Mouse (Mus musculus) urinary bladder, postnatal 36 days (tissue): ENCODE results near the gene Cldnd1.

Source experiments
- DNase-seq, 2 experiments: peaks; one replicate each; pipeline ENCODE4 v3.0.0; 2022; ENCODE audit warnings: low spot score in 2 of 2, mixed read lengths in 1 of 2

Gene Cldnd1

DNA sequence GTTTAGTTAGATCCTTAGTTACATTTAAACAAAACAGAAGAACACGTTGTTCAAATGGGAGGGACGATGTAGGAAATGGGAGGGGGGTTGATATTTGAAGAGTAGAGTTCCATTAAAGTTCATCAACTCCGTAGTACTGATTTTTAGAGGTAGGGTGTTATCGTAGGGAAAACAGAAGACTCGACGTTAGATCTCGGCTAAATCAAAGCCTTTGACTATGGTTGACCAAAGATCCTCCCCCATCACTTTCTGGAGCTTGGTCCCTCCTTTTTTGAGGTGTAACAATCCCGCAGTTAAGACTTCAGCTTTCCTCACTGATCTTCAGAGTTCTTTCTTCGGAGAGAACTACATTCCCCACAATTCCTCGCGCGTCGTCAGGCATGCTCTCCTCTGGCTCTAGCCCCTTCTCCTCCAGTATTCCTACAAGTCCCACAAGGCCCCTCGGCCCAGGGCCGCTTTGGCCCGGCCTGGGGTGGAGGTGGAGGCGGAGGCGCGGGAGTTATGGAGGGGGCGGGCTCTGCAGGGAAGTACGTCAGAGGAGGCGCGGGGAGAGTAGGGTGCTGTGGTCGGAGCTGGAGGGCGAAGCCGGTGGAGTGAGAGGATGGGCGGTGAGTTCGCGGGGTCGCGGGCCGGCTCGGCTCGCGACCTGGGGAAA is at the start of gene Cldnd1:
Gene Cldnd1, plus strand, starts transcription at position 434 of the 655 bp plus-strand sequence.
- DNase-seq: peak; percentile 91 to 95

DNA sequence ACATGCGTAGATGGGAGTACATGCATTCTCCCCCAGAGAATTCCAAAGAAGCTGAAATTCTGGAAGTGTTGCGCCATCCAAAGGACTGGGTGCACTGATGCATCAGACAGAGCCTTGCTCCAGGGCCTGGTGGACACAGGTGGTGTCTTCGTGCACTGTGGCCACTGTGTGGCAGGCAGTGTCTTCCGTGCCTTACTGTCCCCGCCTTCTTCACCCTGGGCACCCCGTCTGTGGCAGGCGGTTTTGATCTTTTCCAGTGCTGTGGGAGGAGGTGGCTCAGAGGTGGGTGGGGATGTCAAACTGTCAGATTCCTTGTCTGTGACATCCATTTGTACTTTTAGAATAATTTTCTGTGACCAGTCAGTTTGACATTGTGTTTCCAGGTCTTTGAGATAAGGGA is 49.0 kb upstream of the Cldnd1 start:
- DNase-seq: no peak

DNA sequence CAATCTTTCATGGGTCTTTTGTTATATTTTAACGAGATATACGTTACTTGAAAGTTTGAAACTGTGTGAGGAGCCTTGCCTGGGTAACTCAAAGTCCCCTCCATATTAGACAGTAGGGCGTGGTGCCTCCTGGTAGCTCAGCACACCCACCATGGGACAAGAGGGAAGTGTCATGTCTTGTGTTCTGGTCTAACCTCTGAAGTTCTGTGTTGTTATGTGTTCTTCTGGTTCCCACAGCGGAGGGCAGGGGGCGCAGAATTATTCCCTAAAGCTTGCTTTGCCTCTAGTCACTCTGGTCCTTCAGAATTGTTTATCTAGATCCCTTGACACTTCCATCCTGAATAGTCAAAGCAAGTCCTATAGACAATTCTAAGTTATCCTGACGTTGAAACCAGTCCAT is 45.7 kb upstream of the Cldnd1 start:
- no peak for DNase-seq

DNA sequence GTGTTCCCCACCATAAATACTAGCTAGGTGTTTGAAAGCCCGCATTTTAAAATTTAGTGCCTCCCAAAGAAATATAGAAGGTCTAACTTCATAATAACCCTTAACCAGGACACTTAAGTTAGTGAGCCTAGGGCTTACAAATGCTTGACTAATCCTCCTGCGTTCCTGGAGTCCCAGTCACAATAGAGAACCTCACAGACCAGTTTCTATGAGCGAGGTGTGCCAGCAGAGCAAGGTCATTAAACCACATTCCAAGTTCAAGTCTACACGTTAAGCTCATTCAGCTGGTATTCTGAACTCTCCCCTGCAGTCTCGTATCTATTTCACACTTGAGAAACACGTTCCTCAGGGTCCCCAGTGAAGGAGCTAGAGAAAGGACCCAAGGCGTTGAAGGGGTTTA is 44.8 kb upstream of the Cldnd1 start:
- DNase-seq: peak; percentile 14 to 20

DNA sequence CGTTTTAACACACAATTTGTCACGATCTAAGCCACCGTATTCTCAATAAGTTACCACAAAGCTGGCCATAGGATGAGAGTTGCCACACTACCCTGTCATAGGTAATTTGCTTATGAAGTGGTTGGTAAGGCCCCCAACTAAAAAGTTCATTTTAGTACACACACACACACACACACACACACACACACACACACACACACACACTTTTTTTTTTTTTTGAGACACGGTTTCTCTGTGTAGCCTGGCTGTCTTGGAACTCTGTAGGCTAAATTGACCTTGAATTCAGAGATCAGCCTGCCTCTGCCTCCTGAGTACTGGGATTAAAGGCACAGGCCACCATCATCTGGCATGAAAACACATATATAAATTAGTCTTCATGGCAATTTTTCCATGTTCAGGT is 43.8 kb upstream of the Cldnd1 start:
- DNase-seq: no peak

DNA sequence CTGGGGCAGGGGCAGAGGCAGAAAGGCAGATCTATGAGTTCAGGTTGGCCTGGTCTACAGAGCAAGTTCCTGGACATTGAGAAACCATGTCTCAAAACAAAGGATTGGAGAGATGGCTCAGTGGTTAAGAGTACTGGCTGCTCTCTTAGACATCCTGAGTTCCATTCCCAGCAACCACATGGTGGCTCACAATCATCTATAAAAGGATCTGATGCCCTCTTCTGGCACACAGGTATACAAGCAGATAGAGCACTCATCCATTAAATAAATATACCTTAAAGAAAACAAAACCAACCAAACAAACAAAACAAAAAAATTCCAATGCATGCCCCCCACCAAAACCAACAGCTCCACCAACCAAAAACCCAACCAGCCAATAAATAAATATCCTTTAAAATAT is 43.2 kb upstream of the Cldnd1 start:
- no peak for DNase-seq

DNA sequence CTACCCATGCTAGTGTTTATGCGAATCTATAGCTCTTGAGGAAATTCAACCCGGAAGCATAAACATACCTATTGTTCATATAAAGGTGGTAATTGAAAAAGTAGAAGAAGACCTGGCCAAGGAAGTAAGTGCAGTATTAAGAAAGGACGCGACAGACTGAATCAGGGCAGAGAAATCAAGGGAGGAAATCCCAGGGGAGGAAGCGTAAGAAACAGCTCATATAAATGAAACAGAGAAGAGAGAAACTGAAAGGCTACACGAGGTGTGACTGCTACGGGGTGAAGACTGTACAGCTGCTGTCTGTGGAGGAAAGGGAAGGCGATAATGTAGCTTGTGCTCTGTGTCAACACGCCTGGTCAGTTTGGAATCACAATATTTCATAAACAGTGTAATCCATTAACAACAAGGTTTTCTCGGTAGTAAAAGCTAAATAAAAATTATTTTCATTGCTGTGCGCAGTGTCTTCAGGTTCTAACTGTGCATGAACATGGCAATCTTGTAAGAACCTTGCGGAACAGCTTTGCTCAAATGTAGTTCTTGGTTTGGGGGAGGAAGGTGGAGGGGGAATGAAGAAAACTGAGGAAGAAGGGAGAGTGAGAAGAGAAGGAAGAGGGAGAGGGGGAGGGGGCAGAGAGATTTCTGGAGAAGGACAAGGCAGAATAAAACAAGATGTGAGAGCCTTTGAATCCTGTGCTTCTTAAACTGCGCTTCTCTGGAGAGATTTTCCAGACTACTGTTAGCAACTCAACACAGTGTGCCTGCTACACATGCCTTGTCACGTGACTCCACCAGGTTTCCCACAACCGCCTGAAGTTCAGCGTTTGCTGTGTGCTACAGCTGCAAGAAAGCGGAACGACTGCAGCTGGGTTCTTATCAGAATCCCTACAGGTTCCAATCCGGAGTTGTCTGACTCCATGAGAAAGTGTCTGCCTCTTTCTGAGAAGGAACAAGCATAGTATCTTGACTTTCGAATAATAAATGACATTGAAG is 41.9 kb upstream of the Cldnd1 start:
- DNase-seq: no peak

DNA sequence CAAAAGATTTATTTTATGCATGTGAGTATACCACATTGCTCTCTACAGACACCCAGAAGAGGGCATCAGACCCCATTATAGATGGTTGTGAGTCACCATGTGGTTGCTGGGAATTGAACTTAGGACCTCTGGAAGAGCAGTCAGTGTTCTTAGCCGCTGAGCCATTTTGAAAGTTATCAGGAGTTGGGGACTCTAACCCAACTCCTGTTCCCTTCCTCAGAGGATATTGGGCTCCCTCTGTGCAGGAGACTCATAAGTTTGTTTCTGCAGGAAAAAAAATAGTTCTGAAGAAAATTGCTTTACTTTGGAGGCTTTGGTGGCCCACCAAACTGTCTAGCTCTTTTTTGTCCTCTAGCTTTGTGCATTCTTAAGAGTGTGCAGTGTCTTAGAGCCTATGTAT is 39.2 kb upstream of the Cldnd1 start:
- no peak for DNase-seq

DNA sequence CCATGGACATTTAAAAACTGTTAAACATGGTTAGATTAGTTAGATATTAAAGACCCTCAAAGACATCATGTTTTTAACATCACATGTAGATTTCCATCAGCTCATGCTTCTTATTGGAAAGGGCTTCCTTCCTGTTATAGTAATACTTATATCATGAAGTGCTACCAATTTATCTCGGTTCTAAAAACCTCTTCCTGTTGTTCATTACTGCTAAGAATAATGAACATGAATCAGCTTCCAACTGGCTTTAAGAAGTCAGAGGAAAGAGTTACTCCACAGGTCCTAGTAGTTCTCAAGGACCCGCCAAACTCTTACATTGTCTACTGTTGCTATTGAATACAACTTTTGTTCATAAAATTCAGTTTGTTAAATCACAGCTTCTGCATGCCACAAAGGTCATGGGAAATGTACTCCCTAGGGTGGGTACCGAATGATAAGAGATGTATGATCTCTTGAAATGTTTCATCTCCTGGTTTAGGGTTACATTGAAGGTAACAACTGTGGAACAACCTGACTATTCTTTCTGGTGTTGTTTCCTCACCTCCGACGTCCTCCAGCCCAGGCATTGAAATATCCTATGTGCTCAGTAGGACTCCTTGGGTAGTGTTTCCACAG is 38.0 kb upstream of the Cldnd1 start:
- DNase-seq: no peak

DNA sequence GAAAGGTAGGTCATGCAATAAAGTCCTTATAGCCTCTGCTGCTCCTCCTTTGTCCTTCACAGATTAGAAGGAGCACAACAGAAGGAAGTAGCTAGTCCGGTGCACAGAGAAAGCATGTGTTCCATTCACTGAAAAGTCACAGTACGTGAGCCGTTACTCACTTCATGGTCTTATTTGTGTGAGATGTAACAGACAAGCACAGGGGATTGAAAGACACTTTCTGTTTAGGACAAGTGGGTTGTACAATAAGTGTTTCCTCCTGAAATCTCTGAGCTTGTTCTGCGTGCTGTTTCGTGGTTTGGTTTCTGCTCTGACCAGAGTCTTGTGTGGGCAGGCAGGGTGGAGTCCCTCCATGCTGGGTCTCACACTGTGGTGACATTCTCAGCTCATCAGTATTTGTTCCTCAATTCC is 37.4 kb upstream of the Cldnd1 start:
- no peak for DNase-seq

DNA sequence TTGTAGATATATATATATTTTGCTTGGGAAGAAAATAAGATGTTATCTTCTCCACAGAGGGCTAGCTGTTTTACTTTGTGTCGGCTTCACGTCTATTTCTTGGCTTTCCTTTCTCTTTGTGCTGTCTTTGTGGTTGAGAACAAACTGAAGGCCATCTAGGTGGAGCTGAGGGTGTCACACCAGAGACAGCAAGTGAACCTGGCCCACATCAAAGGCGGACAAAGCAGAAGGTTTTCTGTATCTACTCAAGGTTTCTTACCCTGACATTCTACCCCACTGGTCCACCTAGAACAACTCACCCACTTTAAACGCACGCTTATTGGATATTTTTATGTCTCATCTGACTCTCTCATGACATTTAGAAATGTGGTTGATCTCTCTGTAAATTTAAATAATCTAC is 33.6 kb upstream of the Cldnd1 start:
- no peak for DNase-seq

DNA sequence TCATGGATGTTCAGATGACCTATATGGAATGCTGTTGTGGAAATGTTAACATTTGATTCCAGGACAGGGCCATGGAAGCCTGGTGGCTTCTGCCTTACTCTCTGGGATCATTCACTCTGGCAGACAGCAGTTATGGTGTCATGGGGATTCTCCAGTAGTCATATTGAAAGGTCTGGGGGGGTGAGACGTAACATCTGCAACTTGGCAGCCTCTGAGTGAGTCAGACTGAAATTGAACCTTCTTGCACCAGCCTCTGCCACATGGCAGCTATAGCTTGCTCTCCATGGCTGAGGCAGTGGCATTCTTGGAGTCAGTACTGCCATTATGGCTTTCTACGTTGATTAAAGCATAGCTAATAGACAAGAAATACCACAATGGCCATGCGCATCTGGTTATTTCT is 30.9 kb upstream of the Cldnd1 start:
- DNase-seq: no peak

DNA sequence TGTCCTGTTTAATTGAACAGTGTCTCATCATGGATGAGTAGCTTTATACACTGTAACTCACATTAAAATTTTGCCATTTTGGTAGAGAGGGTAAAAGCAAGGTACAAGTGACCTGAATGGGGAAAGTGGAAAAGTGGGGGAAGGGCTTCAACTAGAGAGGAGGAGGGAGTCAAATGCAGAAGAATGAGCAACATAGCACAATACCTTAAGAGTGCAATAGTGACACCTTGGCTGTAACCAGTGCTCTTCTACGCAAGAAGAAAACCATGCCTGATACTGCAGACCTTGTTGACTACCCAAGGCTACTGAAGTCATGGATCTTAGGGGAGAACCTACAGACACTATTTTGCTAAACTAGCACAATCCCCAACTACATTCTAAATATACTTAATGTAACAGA is 30.4 kb upstream of the Cldnd1 start:
- DNase-seq: no peak

DNA sequence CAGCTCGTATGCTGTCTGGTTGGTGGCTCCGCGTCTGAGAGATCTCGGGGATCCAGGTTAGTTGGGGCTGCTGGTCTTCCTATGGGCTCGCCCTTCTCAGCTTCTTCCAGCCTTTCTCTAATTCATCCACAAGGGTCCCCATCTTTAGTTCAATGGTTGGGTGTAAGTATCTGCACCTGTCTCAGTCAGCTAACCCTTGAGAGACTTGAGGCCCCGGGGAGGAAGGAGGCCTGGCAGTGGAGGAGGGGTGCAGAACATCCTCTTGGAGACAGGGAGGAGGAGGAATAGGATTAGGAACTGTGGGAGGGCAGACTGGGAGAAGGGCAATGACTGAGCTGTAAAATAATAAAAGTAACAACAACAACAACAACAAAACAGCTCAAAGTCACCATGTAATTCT is 27.5 kb upstream of the Cldnd1 start:
- no peak for DNase-seq

DNA sequence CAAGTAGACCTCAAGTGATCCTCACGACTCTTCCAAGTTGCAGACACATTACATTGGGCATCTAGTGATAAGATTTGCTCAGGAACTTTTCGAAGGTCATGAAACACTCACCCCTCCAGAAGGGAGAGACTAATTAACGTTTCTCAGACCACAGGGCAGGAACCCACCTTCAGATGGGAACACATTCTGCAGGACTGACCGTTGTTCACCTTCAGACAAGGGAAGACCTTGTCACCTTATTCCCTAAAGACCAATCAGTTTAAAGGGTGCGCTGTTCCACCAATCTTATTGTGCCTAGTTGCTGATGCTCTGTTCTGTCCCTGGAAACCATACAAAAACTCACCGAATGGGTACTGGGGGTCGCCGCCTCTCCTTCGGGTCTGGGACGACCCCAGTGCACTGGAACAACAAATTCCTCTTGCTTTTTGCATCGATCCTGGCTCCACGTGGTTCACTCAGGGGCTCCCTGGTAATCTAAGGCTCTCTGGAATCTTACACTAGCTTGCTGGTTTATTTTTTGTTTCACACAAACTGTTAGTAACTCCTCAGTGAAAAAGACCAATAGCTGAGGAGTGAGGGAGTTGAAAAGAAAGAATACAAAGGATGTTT is 26.8 kb upstream of the Cldnd1 start:
- no peak for DNase-seq

DNA sequence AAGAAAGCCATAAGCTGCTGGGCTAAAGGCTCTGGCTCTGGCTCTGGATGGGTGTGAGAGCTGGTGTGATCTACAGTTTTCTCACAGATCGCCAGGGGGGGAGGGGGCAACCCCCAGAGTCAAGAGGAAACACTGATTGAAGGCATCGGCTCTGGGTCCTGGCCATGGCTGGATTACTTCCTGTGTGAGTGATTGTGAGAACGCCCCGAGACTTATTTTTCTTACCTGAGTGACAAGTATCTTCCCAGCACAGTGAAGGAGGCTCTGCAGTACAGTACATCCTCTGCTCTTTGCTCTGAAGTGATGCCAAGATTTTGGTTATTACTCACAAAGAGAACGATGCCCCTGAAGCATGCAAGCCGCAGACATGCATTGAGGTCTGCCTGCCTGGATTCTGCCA is 25.9 kb upstream of the Cldnd1 start:
- no peak for DNase-seq

DNA sequence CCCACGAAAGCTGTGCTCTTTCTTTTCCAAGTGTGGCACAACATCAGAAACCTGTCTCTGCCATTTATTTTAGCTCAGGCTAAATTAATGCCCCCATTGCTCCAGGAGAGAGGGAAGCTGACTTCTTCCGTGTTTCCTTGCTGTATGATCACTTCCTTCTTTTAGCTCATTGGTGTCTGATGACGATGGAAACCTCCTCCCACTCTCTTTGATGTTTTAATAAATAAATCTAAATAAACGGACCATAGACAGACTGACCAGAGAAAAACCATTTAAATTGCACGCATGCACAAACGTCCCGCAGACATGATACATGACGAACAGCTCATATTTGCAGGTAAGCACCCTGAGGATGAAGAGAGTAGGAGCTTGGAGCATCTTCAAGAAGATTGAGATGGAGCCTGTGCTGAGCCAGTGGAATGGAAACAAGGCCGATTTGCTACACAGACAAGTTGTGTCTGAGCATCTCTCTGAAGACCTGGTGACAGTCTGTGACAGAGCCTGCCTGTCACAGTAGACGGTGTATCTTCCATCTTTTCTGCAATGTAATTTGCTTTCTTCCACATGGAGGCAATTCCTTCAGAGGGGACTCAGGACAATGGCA is 25.3 kb upstream of the Cldnd1 start:
- no peak for DNase-seq

DNA sequence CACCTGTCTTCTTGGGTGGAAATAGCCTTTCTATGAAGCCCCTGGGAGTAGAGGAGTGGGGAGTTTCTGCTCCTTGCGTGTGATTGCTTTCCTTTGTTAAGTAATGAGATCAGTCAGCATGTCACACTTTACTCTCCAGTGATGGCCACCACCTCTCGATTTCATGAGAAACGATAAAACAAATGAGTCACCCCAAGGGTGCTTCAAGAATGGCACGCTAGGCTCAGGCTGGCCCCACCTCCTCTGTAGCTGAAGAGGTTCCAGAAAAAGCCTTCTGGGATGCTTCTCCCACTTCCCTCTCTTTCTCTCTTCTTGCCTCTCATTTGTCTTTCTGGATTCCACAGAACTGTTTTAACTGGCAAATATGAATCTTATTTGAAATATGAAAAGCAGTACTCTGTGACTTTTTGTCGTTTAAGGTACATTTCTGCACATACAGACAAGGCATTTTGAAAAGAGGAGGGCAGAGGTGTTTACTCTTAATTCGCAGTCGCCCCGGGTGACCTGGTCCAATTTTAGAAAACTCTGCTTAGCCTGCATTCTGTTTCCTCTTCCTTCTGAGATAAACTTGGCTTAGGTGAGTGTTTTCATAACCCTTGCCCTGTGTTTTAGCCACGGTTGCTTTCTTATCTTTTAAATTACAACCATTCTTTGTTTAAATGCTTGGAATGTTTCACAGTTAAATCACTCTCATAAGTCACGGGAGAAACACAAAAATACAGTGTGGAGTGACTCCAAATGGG is 24.2 kb upstream of the Cldnd1 start:
- DNase-seq: no peak

DNA sequence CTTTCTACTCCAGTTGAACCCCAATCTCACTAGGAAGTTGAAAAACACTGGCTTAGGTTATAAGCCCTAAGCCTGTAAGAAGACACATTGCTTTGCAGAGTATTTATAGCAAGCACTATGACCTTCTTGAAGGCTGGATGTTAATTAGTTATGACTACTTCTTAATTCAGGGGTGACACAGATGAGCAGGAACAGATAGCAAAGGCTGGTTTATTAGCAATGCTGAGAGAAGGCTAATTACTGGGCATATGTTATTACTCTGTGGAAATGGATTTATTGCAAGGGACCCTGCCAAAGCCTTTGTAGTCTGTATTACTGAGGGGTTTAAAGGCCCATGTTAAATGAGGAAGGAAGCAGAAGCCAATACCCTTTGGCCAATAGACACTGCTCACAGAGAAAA is 22.7 kb upstream of the Cldnd1 start:
- DNase-seq: no peak

DNA sequence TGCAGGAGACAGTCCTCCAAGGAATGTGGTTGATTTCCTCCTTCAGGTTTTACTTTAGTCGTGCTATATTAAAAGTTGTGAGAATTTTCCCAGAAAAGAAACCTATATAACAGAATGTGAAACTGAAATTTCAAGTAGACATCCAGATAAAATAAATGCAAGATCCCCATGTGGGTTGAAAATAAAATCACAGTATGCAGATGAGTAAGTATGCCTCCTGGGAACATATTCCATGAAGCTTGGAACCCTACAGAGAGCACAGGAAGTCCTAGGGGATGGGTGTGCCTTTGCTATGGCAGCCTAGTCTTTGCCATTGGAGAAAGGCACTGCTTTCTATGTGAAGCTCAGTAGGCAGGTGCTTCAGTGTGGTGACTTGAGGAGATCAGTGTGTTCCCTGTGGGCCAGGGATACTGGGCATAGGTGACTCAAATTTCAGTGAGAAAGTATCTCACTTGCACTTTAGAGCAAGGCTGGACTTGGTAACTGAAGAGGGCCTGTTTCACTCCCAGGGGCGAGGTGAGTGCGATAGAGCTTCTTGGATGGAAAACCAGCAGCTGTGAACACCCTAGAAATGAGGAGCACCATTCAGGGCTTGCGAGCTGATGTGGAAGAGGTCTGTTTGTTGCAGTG is 20.3 kb upstream of the Cldnd1 start:
- DNase-seq: no peak
